Mouse (Mus musculus) bone marrow macrophage, adult 2 months (primary cell): ENCODE data around the gene Bach1.

Experiments used
- CTCF ChIP-seq: IDR thresholded peaks from 2 replicates; pipeline ENCODE4 v1.5.1; 2012; ENCODE audit warnings: low read depth, mild to moderate bottlenecking, low read length, moderate library complexity
- POLR2A ChIP-seq: IDR thresholded peaks from 2 replicates; pipeline ENCODE4 v1.6.1; 2012; ENCODE audit warnings: mild to moderate bottlenecking, low read depth, low read length, borderline replicate concordance

DNA sequence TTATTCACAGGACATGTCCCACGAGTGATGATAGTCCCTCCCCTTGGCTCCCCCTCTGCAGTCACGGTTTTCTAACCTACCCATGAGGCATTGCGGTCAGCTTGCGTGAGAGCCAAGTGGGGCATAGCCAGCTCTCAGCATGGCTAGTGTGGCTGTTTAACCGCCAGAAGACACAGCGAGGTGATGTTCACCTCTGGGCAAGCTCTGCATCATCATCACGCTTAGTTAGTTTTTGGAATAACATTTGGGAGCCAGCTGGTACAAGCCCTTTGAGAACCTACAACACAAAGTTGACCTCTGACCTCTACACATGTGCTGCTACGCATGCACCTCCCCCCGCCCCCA, 28.0 kb upstream of the Bach1 start:
- TF ChIP-seq CTCF (no peak), POLR2A (no peak)
